Mouse (Mus musculus) intestine, embryonic 14.5 days (tissue): ENCODE measurements around the gene Scaf8. TPM values are rescaled to one million over a fixed set of nuclear protein-coding genes. Genes with fewer than 3 reads are reported as not detected.
"Not testable (repeated sequence)": the region's sequence is repeated elsewhere in the genome, so short reads cannot be mapped to it uniquely, and the experiment has no call there.

Experiments used
- ATAC-seq: fragments of 200-750 bp; cut with Nextera tagmentation; replicated peaks from 2 replicates; pipeline ENCODE4 v1.8.0; 2017; ENCODE audit warnings: low read depth, moderate number of reproducible peaks, moderate TSS enrichment, moderate library complexity; ENCODE audit not compliant: low FRiP score, low TSS enrichment
- DNase-seq: peaks from one replicate; pipeline ENCODE4 v3.0.0-alpha.2; 2018; ENCODE audit warnings: low spot score
- H3K27ac ChIP-seq: fragments of 300-500 bp; sonication (generic); 2 replicates; pipeline ENCODE4 v1.5.1; 2014; ENCODE audit warnings: low read depth, mild to moderate bottlenecking, control low read depth
- H3K27me3 ChIP-seq: fragments of 300-500 bp; sonication (generic); replicated peaks from 2 replicates; pipeline ENCODE4 v1.6.1; 2014; ENCODE audit warnings: low read length, control low read depth; ENCODE audit not compliant: control insufficient read depth, insufficient read depth
- H3K36me3 ChIP-seq: fragments of 300-500 bp; sonication (generic); 2 replicates; pipeline ENCODE4 v1.6.1; 2014; ENCODE audit warnings: low read length, control low read depth; ENCODE audit not compliant: control insufficient read depth, insufficient read depth
- H3K4me1 ChIP-seq: fragments of 300-500 bp; sonication (generic); replicated peaks from 2 replicates; pipeline ENCODE4 v1.6.1; 2014; ENCODE audit warnings: low read length, control low read depth, mixed read lengths; ENCODE audit not compliant: control insufficient read depth, insufficient read depth
- H3K4me2 ChIP-seq: fragments of 300-500 bp; sonication (generic); 2 replicates; pipeline ENCODE4 v1.6.1; 2014; ENCODE audit warnings: low read length
- H3K4me3 ChIP-seq: fragments of 300-500 bp; sonication (generic); 2 replicates; pipeline ENCODE4 v1.5.1; 2014; ENCODE audit warnings: low read depth, low read length, control low read depth, mixed read lengths
- H3K9ac ChIP-seq: fragments of 300-500 bp; sonication (generic); 2 replicates; pipeline ENCODE4 v1.6.1; 2014; ENCODE audit warnings: mild to moderate bottlenecking, low read length
- H3K9me3 ChIP-seq: fragments of 300-500 bp; sonication (generic); 2 replicates; pipeline ENCODE4 v1.6.1; 2016; ENCODE audit warnings: low read length, control low read depth; ENCODE audit not compliant: control insufficient read depth
- WGBS: fragments of 180-500 bp; shearing (Covaris S2); extraction: QIAGEN DNeasy Blood & Tissue Kit; methylation state at CpG from one replicate; pipeline ENCODE4 v1.1.7; 2014; 5-methylcytosine and 5-hydroxymethylcytosine counted together
- polyA plus RNA-seq: library from polyadenylated mRNA; unstranded; fragments of >200 nt; fragmentation: Nextera tagmentation; extraction: Ambion mirVana; gene quantifications from 2 replicates; pipeline ENCODE4 v1.2.1, GENCODE M21; 2014

Scaf8 gene
- polyA plus RNA-seq, 1 experiment from 2014 or later, result 21.8 TPM

DNA sequence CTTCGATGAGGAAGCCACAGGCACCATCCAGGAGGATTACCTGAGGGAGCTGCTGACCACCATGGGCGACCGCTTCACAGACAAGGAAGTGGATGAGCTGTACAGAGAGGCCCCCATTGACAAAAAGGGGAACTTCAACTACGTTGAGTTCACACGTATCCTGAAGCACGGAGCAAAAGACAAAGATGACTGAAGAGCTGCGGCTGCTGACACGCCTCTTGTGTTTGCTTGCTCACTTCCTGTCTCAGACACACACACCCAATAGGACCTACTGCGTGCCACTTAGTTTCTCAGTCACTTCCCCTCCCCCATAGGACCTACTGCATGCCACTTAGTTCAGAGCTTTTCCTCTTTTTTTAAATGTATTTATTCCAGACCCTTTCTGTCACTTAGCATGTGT, 41.4 kb downstream of the Scaf8 start:
- not testable (repeated sequence) for H3K9me3 ChIP-seq, H3K4me1 ChIP-seq, H3K27me3 ChIP-seq, H3K4me3 ChIP-seq, ATAC-seq, H3K27ac ChIP-seq, DNase-seq, H3K9ac ChIP-seq, H3K4me2 ChIP-seq
- WGBS, result 87% methylated on average over 9 of the region's 9 CpGs
- peaks cover 76% of the 10 kb centered on the region for H3K36me3 ChIP-seq

- Histone ChIP-seq H3K9me3 (no peaks in the 10 kb centered on the region), H3K27ac (no peak overlapping the region), H3K27me3 (no peaks in the 10 kb centered on the region), H3K36me3 (peaks cover 72% of the 10 kb centered on the region), H3K4me2 (no peak overlapping the region), H3K4me3 (no peak overlapping the region), H3K4me1 (no peaks in the 10 kb centered on the region), H3K9ac (no peak overlapping the region)
- ATAC-seq, result no peak
- DNase-seq, result no peak
Observed at GRCm38 (mm10) chr17:3157016-3157415, 42.2 kb downstream of the Scaf8 start.

DNA sequence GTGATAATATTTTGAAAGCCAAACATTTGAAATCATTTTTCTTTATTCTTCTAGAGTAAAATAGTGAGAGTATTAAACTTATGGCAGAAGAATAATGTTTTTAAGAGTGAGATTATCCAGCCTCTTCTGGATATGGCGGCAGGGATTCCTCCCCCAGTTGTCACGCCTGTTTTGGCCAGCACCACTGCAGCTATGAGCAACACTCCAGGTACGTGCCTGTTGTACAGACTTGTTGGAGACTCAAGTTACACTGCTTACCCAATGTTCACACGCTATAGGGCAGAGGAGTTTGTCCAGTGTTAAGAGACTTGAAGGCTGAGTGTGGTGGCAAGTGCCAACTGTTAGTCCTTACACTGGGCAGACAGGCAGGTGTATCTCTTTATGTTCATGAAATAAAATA, 48.1 kb downstream of the Scaf8 start:
- ATAC-seq, result no peak
- Histone ChIP-seq H3K9me3 (no peaks in the 10 kb centered on the region), H3K27me3 (no peaks in the 10 kb centered on the region), H3K27ac (no peak overlapping the region), H3K4me1 (no peaks in the 10 kb centered on the region), H3K36me3 (peaks cover 52% of the 10 kb centered on the region), H3K4me3 (no peak overlapping the region), H3K9ac (no peak overlapping the region), H3K4me2 (no peak overlapping the region)
- WGBS, result 86% methylated on average over 4 of the region's 4 CpGs
- no peak for DNase-seq

- not testable (repeated sequence) for DNase-seq, H3K9ac ChIP-seq, H3K9me3 ChIP-seq, H3K4me1 ChIP-seq, H3K27me3 ChIP-seq, H3K4me2 ChIP-seq, H3K4me3 ChIP-seq, H3K27ac ChIP-seq, ATAC-seq
- 100% methylated on average over 1 of the region's 1 CpGs for WGBS
- H3K36me3 ChIP-seq, result peaks cover 64% of the 10 kb centered on the region
Observed at GRCm38 (mm10) chr17:3180425-3180945, 65.7 kb downstream of the Scaf8 start.

DNA sequence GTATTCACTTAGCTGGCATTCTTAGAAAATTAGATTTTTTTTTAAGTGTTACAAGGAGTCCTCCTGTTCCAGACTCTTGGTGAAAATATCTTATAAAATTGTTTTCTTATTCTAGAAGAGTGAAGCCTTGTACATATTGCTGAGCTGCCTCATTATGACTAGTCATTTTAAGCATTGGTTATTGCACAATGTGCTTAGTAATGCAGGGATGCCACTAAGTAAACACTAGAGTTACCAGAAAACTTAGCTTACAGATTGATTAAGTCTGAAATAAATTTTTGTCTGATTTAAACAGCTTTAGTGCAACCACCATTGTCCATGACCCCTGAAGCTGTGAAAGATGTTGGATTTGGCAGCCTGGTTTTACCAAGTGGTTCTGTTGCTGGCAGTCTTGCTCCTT, 80.7 kb downstream of the Scaf8 start:
- not testable (repeated sequence) for H3K27ac ChIP-seq, H3K4me1 ChIP-seq, H3K9ac ChIP-seq, DNase-seq, H3K4me2 ChIP-seq, ATAC-seq, H3K9me3 ChIP-seq, H3K27me3 ChIP-seq, H3K4me3 ChIP-seq
- peaks cover 81% of the 10 kb centered on the region for H3K36me3 ChIP-seq

GRCm38 (mm10) chr17:3200328-3200727, 85.6 kb downstream of the Scaf8 start:
- H3K27me3 ChIP-seq, result no peaks in the 10 kb centered on the region
- H3K4me3 ChIP-seq, result no peak overlapping the region
- no peak overlapping the region for H3K9ac ChIP-seq
- no peak overlapping the region for H3K27ac ChIP-seq
- H3K36me3 ChIP-seq, result peaks cover 77% of the 10 kb centered on the region
- ATAC-seq (no peak), DNase-seq (no peak)
- H3K4me2 ChIP-seq, result no peak overlapping the region
- H3K4me1 ChIP-seq, result no peaks in the 10 kb centered on the region
- WGBS, result 93% methylated on average over 8 of the region's 8 CpGs
- no peaks in the 10 kb centered on the region for H3K9me3 ChIP-seq

DNA sequence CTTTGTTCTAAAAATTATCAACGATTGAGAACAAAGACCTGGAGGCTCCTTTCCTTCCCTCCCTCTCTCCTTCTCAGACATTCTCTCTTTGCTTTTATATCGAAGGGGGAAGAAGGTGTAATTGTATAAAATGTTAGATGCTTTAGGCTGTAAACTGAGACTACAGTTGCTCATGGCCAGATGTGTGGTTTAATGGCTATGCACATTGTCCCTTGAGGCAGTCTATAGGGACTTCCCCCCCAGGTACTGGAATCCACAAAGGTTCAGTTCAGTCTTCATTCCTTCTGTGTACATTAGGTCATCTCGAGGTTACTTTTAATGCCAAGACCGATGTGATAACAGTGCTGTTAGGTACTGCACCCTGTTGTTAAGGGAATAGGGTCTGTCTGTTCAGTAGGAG, 89.1 kb downstream of the Scaf8 start:
- Histone ChIP-seq H3K36me3 (peaks cover 43% of the 10 kb centered on the region), H3K27ac (no peak overlapping the region), H3K27me3 (no peaks in the 10 kb centered on the region), H3K4me3 (no peak overlapping the region), H3K9me3 (no peaks in the 10 kb centered on the region), H3K4me1 (peaks cover 11% of the 10 kb centered on the region), H3K9ac (no peak overlapping the region), H3K4me2 (no peak overlapping the region)
- WGBS, result 86% methylated on average over 4 of the region's 4 CpGs
- DNase-seq, result no peak
- ATAC-seq, result no peak

DNA sequence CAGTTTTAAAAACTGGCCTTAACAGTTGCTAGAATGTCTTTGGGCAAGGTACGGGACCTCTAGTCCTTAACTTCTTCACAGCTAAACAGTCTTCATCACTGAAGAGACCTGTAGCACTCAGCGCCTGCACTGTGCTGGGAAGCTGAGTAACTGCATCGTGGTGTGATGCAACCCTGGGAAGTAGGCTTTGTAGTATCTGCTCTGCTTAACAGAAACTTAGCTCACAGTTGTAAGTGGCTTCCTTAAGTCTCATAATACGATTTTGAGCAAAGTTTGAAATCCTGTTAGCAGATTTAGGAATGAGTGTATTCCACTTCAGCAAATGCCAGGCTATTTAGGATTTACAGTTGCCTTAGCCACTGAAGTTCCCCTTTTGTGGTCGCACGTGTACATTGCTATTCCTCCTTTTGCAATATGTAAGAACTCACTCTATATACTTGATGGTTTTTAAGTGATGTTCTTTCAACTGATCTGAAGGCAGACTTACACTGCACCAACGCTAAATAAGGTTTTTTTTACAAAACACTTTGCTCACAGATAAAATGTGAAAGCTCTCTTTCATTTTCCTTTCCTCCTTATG, 90.1 kb downstream of the Scaf8 start:
- H3K9me3 ChIP-seq, result no peaks in the 10 kb centered on the region
- no peak overlapping the region for H3K4me2 ChIP-seq
- H3K36me3 ChIP-seq, result peaks cover 35% of the 10 kb centered on the region
- H3K4me1 ChIP-seq, result peaks cover 11% of the 10 kb centered on the region
- WGBS, result 89% methylated on average over 7 of the region's 7 CpGs
- H3K27ac ChIP-seq, result no peak overlapping the region
- no peaks in the 10 kb centered on the region for H3K27me3 ChIP-seq
- no peak overlapping the region for H3K9ac ChIP-seq
- DNase-seq (no peak), ATAC-seq (no peak)
- no peak overlapping the region for H3K4me3 ChIP-seq
